Mouse (Mus musculus): ENCODE data around the gene Dhx9.
"Not testable (repeated sequence)": the region's sequence is repeated elsewhere in the genome, so short reads cannot be mapped to it uniquely, and the experiment has no call there.

Gene Dhx9

DNA sequence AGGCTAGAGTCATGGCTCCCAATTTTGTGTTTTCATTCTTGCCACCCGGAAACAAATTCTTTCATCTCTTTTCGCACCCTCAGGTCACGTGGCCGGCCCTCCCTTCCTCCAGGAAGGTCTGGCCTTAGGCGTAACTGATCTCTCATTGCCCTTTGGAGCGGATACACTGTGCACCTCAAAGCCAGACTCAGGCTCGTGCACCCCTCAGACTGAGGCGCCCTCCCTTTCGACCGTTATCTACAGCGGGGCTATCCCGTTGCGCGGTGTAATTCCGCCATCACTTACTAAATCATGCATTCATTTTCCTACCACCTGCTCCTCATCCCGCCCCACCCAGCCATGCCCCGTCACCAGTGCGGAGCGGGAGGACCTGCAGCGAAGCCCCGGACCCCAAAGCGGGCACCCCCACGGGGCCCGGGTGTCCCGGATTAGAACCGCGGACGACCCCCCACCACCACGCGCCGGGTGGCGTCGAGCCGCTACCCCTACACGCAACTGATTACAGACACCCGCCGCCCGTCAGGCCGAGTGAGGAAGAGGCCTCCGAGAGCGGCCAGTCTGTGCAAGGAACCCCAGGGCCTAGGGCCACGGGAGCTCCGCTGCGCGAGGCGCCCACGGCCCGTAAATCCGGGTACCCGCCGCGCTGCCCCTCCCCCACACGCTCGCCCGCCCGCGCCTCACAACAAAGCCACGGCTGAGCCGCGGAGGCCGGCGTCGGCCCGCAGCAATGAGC, 527 bp downstream of the Dhx9 start:
- peak; percentile 55 to 65 for DNase-seq (ENCODE audit: low read depth in 2 of 2, low spot score in 2 of 2)

DNA sequence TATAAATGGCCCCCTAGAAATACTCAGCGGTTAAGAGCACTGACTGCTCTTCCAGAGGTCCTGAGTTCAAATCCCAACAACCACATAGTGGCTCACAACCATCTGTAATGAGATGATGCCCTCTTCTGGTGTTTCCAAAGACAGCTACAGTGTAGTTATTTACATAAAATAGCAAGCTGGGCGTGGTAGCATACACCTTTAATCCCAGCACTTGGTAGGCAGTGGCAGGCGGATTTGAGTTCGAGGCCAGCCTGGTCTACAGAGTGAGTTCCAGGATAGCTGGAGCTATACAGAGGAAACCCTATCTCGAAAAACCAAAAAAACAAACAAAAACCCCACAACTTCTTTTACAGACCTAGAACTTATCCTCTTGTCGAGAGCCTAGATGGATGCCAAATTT, 1.3 kb downstream of the Dhx9 start:
- DNase-seq (ENCODE audit: low read depth in 2 of 2, low spot score in 2 of 2), result not testable (repeated sequence)

- no peak for DNase-seq (ENCODE audit: low read depth in 2 of 2, low spot score in 2 of 2)
These were observed 2.2 kb downstream of the Dhx9 start for GRCm38 (mm10) chr1:153485201-153485796.

DNA sequence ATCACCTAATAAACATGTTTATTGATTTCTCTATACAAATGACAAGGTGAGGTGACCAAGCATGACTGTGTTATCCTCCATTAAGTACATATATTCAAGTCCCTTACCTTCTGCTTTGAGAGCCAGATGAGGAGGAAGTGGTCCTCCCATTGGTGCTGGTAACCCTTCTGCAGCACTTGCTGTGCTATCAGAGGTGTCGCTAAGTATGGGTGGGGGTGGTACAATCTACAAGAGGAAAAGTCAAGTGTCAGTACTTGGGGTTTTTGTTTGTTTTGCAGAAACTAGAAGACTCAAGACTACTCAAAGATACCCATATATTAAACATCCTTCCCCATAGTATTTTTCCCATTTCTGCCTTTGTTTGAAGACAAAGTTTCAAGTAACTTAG, 6.4 kb downstream of the Dhx9 start:
- DNase-seq (ENCODE audit: low read depth in 2 of 2, low spot score in 2 of 2), result no peak

DNA sequence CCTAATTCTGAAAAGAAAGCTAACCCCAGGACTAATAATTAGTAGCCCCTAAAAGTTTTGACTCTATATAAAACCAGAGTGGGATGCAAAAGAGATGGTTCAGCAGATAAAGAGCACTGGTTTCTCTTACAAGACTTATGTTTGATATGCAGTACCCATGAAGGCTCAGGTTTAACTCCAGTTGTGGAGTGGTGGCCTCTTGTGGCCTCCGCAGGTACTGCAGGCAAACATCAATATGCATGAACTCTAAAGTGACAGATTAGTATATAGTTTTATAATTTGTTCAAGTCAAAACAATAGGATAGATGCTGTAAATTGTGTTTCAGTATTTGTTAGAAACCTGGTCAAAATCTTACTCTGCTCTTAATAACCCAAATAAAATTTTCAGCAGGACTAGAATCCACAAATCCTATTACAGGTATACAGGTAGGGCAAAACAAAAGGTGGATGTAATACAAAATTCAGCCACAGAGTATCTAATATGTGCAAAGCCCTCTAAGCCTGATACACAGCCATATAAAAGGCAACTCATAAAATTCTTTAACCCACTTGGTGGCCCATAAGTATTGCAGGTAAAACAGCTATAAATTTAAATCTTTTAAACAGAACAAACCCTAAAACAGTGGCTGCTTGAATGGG, 7.0 kb downstream of the Dhx9 start:
- peak; percentile 69 to 82 for DNase-seq (ENCODE audit: low read depth in 2 of 2, low spot score in 2 of 2)

DNA sequence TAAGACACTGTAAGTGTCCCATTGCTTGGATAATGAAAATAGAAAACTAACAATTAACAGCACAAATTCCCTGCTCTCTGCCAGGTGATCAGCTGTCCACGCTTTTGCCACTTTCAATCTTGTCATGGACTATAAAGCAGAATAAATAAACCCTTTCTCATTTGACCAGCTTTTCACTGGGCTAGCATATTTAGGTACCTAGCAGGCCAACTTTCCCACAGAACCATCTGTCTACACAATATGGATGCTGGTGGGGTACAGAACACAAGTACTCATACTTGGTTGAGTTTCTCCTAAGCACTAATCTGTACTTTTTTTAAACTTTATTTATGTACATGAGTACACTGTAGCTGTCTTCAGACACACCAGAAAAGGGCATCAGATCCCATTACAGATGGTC, 8.2 kb downstream of the Dhx9 start:
- DNase-seq (ENCODE audit: low read depth in 2 of 2, low spot score in 2 of 2), result no peak

GRCm38 (mm10) chr1:153461796-153462195, 25.7 kb downstream of the Dhx9 start:
- no peak for DNase-seq (ENCODE audit: low read depth in 2 of 2, low spot score in 2 of 2)

DNA sequence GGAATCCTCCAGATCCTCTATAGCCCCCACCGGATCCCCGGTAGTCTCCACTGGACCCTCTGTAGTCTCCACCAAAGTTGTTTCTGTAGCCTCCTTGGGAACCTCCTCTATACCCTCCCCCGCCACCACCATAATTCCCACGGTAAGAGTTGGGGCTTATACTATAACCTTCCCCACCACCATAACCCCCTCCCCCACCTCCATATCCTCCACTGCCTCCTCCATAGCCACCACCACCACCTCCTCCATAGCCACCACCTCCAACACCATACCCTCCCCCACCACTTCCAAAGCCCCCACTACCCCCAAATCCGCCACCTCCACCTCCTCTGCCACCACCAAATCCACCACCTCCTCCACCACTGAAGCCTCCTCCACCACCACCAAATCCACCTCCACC, 31.3 kb downstream of the Dhx9 start:
- DNase-seq (ENCODE audit: low read depth in 2 of 2, low spot score in 2 of 2), result no peak

- DNase-seq (ENCODE audit: low read depth in 2 of 2, low spot score in 2 of 2), result no peak
These were observed 34.3 kb downstream of the Dhx9 start for GRCm38 (mm10) chr1:153453146-153453642.

- peak; percentile 53 to 64 for DNase-seq (ENCODE audit: low read depth in 2 of 2, low spot score in 2 of 2)
These were observed 36.0 kb downstream of the Dhx9 start for GRCm38 (mm10) chr1:153451237-153452154.

GRCm38 (mm10) chr1:153446120-153446831, 41.2 kb downstream of the Dhx9 start:
- DNase-seq (ENCODE audit: low read depth in 2 of 2, low spot score in 2 of 2), result no peak

GRCm38 (mm10) chr1:153443632-153444031, 43.8 kb downstream of the Dhx9 start:
- DNase-seq (ENCODE audit: low read depth in 2 of 2, low spot score in 2 of 2), result no peak

DNA sequence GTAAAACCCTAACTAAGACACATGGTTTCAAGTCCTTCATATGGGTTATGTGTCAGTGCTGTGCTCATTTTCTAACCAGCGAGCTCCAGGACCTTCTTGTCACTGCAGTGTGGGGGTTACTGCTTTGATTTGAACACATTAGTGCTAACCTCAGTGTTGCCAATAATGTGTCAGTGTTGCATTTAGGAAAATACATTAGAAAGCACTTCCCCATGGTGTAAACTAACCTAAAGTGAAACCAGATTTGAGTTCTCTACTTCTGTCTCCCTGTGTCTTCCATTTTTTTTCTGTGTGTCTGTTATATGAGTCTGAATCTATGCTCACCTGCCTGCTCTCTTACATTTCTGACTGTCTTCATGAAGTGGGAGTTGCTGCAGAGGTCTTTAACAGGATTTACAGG, 44.4 kb downstream of the Dhx9 start:
- no peak for DNase-seq (ENCODE audit: low read depth in 2 of 2, low spot score in 2 of 2)

GRCm38 (mm10) chr1:153441656-153442055, 45.8 kb downstream of the Dhx9 start:
- no peak for DNase-seq (ENCODE audit: low read depth in 2 of 2, low spot score in 2 of 2)

- DNase-seq (ENCODE audit: low read depth in 2 of 2, low spot score in 2 of 2), result no peak
These were observed 46.7 kb downstream of the Dhx9 start for GRCm38 (mm10) chr1:153440752-153441151.

GRCm38 (mm10) chr1:153437536-153437935, 49.9 kb downstream of the Dhx9 start:
- no peak for DNase-seq (ENCODE audit: low read depth in 2 of 2, low spot score in 2 of 2)

DNA sequence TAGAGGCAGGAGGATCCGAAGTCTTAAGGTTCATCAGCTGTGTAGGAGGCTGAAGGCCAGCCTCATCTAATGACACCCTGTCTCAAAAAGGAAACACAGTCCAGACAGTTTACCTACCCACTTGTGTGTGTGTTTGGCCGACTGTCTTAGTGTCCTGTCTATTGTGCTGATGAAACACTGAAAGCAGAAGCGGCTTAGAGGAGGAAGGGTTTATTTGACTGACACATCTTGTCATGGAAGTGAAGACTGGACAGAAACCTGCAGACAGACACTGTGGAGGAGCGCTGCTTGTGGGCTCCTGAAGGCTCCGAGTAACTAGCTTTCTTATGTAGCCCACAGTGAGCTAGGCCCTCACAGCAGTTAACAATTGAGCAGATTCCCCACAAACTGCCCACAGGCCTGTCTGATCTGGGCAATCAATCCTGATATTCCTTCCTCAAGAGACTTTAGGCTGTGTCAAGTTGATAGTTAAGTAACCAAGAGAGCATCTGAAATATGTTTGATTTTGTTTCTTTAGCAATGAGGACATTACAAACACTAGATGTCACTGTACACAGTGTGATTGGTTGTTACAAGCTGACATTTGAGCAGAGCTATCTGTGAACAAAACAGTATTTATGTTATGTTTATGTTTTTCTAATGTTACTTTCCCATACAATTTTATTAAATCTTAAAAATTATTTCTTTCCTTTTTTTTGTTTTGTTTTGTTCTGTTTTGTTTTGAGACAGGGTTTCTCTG, 53.4 kb downstream of the Dhx9 start:
- no peak for DNase-seq (ENCODE audit: low read depth in 2 of 2, low spot score in 2 of 2)

DNA sequence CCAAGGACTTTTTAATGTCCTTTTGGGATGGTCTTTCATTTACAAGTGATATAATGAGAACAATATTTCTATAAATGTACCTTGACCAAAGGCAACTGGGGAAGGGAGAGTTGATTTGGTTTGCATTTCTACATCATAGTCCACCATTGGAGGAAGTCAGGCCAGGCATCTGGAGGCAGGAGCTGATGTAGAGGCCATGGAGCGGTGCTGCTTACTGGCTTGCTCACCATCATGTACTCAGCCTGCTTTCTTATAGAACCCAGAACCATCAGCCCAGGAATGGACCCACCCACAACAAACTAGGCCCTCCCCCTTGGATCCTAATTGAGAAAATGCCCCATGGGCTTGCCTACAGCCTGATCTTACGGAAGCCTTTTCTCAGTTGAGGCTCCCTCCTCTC, 55.1 kb downstream of the Dhx9 start:
- no peak for DNase-seq (ENCODE audit: low read depth in 2 of 2, low spot score in 2 of 2)

GRCm38 (mm10) chr1:153431701-153432100, 55.8 kb downstream of the Dhx9 start:
- no peak for DNase-seq (ENCODE audit: low read depth in 2 of 2, low spot score in 2 of 2)

- DNase-seq (ENCODE audit: low read depth in 2 of 2, low spot score in 2 of 2), result no peak
These were observed 56.3 kb downstream of the Dhx9 start for GRCm38 (mm10) chr1:153431158-153431557.
